Mouse (Mus musculus) myocyte (in vitro differentiated cells): Measurements from ENCODE around the gene Fbxo42.

Source experiments
- CEBPB ChIP-seq: IDR thresholded peaks from 2 replicates; pipeline ENCODE4 v1.6.1; 2011; ENCODE audit warnings: mild to moderate bottlenecking, moderate library complexity; ENCODE audit not compliant: poor library complexity, insufficient read depth, severe bottlenecking
- MYOD1 ChIP-seq, 3 experiments: IDR thresholded peaks; one replicate each; pipeline ENCODE4 v1.6.1; 2011; ENCODE audit warnings: control low read depth in 2 of 3, low read depth in 2 of 3, mild to moderate bottlenecking in 2 of 3, moderate library complexity in 1 of 3; ENCODE audit not compliant: insufficient read length in 2 of 3, control insufficient read depth in 1 of 3
- POLR2A ChIP-seq: IDR thresholded peaks from one replicate; pipeline ENCODE4 v1.6.1; 2011; ENCODE audit warnings: low read depth, mild to moderate bottlenecking, control low read depth, moderate library complexity; ENCODE audit not compliant: insufficient read length
- POLR2AphosphoS2 ChIP-seq: IDR thresholded peaks from one replicate; pipeline ENCODE4 v1.6.1; 2011; ENCODE audit warnings: low read depth, control low read depth; ENCODE audit not compliant: insufficient read length
- USF1 ChIP-seq: IDR thresholded peaks from one replicate; pipeline ENCODE4 v1.6.1; 2011; ENCODE audit warnings: low read depth, mild to moderate bottlenecking, control low read depth, moderate library complexity

DNA sequence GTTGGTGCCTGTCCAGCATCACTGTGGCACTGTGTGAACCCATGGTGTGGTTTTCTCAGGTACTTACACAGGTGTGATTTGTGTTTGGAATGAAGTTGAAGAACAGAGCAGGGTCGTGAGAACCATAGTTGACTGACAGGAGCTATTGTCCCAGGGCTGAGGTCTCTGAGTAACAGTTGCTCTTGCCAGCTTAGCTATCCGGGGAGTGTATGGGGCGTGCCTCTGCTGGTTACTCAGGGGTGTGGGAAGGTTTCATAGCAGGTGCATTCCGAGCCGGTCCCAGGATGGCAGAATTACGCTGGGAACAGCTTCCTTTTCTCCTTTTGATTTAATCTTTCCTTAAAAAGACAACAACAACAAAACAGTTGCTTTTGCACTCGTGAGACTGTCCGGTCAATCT lies 33.1 kb downstream of the Fbxo42 start:
- no peak for TF ChIP-seq CEBPB
- no peak for TF ChIP-seq USF1
- no peak for TF ChIP-seq POLR2A
- no peak for TF ChIP-seq POLR2AphosphoS2
- peak in 2 of 3 experiments; percentile 66 to 90 for TF ChIP-seq MYOD1 (IDR thresholded peaks at IDR 0.05; ENCODE audit: control insufficient read depth in 1 of 3, insufficient read length in 2 of 3, low read depth in 2 of 3)
